In the genomic region with DNA sequence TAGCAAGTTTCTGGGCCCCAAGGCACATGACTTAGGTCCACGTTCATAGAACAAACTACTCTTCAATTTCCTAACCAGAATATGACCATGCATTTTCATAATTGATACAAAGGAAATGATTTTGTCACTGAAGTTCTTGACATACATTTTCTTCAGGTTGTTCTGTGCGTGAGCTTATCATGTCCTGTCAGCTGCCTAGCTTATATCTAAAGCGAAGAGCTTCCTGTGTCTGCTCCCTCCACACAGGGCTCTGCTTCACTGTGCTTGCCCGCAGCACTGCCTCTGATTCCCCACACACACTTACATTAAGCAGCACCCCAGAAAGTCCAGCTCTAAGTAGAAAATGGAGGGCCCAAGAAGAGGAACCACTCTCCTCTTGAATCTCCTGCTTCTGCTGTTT, we compare ENCODE assay signal across 25 mouse cellular contexts.
DNase-seq lines count a peak whose midpoint lies in the region; ATAC-seq lines count a peak whose summit lies in the region.
"Had no signal": no experiment of that assay in that cellular context is flagged by ENCODE, and none has a peak within 500 bp of the region (broad histone marks: within the 10 kb centered on the region; RNA-seq: fewer than 3 reads in every experiment).

No protein-coding gene starts in this region.

- H3K27ac ChIP-seq in liver, embryonic 13.5 days = no peak overlapping the region
- H3K27ac ChIP-seq in liver, embryonic 11.5 days (ENCODE audit: low read depth, low read length) = no peak overlapping the region
- H3K27ac ChIP-seq: embryonic facial prominence, embryonic 15.5 days; forebrain, embryonic 15.5 days; heart, adult 2 months; hindbrain, embryonic 15.5 days; kidney, postnatal 0 days; limb, embryonic 13.5 days; midbrain, embryonic 13.5 days had no signal

- H3K4me1 ChIP-seq in liver, embryonic 13.5 days (replicated peaks) = no peaks in the 10 kb centered on the region
- 0 out of 2 replicates have a peak, but pooled peaks cover 2% of the 10 kb centered on the region for H3K4me1 ChIP-seq in liver, embryonic 11.5 days (replicated peaks; ENCODE audit: control insufficient read depth, insufficient read depth, low read length)
- H3K4me1 ChIP-seq: forebrain, embryonic 15.5 days; hindbrain, embryonic 15.5 days; midbrain, embryonic 13.5 days had no signal

- no peaks in the 10 kb centered on the region for H3K9me3 ChIP-seq in liver, embryonic 13.5 days (replicated peaks)
- no peaks in the 10 kb centered on the region for H3K9me3 ChIP-seq in liver, embryonic 11.5 days (ENCODE audit: control insufficient read depth, low read length)
- H3K9me3 ChIP-seq: embryonic facial prominence, embryonic 15.5 days; forebrain, embryonic 15.5 days; hindbrain, embryonic 15.5 days; limb, embryonic 13.5 days; midbrain, embryonic 13.5 days had no signal

- H3K27me3 ChIP-seq in liver, embryonic 13.5 days = no peaks in the 10 kb centered on the region
- no peaks in the 10 kb centered on the region for H3K27me3 ChIP-seq in liver, embryonic 11.5 days (replicated peaks; ENCODE audit: control insufficient read depth, insufficient read depth, low read length)
- H3K27me3 ChIP-seq: embryonic facial prominence, embryonic 15.5 days; forebrain, embryonic 15.5 days; hindbrain, embryonic 15.5 days; limb, embryonic 13.5 days; midbrain, embryonic 13.5 days; Patski had no signal

- no peak for DNase-seq in liver, embryonic 13.5 days
- no peak for DNase-seq in liver, embryonic 11.5 days (ENCODE audit: low spot score)
- DNase-seq in MEL-GATA-1-ER (ENCODE audit: extremely low read depth, low read depth) = peak; percentile 70
- peak; percentile 56 for DNase-seq in thymus, postnatal 14 days
- no peak for DNase-seq in retina, postnatal 1 day
- no peak for DNase-seq in ovary, postnatal 10 days (ENCODE audit: low spot score)
- DNase-seq: cerebellum, adult 18-20 months; cerebellum, postnatal 14 days; gastrocnemius, postnatal 14 days; heart, adult 2 months; heart, postnatal 4 days; kidney, adult 2 months; lung, adult 18-20 months; lung, postnatal 10 days; right cerebral cortex, postnatal 25 days; spleen, adult 18-20 months had no signal

- 21% methylated on average over 4 of the region's 4 CpGs for WGBS in liver, embryonic 13.5 days (ENCODE audit: insufficient replicate concordance)
- 37% methylated on average over 4 of the region's 4 CpGs for WGBS in liver, embryonic 11.5 days

- H3K4me3 ChIP-seq in liver, embryonic 13.5 days (replicated peaks) = no peak overlapping the region
- no peak overlapping the region for H3K4me3 ChIP-seq in liver, embryonic 11.5 days (ENCODE audit: low read depth, low read length)
- H3K4me3 ChIP-seq: embryonic facial prominence, embryonic 15.5 days; forebrain, embryonic 15.5 days; heart, adult 2 months; hindbrain, embryonic 15.5 days; limb, embryonic 13.5 days; midbrain, embryonic 13.5 days had no signal

- H3K4me2 ChIP-seq in liver, embryonic 13.5 days = no peak overlapping the region
- H3K4me2 ChIP-seq in liver, embryonic 11.5 days = no peak overlapping the region
- H3K4me2 ChIP-seq: embryonic facial prominence, embryonic 15.5 days; forebrain, embryonic 15.5 days; hindbrain, embryonic 15.5 days; limb, embryonic 13.5 days; midbrain, embryonic 13.5 days had no signal

- 0 out of 2 replicates have a peak, but pooled peaks have one; percentile 41 for ATAC-seq in liver, embryonic 13.5 days (ENCODE audit: low read depth)
- ATAC-seq in liver, embryonic 11.5 days (replicated peaks; ENCODE audit: low FRiP score) = no peak
- ATAC-seq in megakaryocyte, adult 5-6 weeks (ENCODE audit: poor library complexity, severe bottlenecking) = peak; percentile 19; the same call in 1 of the 2 replicates
- no peak for ATAC-seq in granulocyte monocyte progenitor cell, adult 5-6 weeks (replicated peaks; ENCODE audit: poor library complexity, severe bottlenecking)
- ATAC-seq: forebrain, embryonic 15.5 days; midbrain, embryonic 13.5 days; Patski had no signal

- no peak overlapping the region for H3K9ac ChIP-seq in liver, embryonic 13.5 days
- H3K9ac ChIP-seq in liver, embryonic 11.5 days (ENCODE audit: low read depth, low read length) = no peak overlapping the region
- H3K9ac ChIP-seq: embryonic facial prominence, embryonic 15.5 days; forebrain, embryonic 15.5 days; hindbrain, embryonic 15.5 days; limb, embryonic 13.5 days; midbrain, embryonic 13.5 days had no signal

- no peaks in the 10 kb centered on the region for H3K36me3 ChIP-seq in liver, embryonic 13.5 days
- no peaks in the 10 kb centered on the region for H3K36me3 ChIP-seq in liver, embryonic 11.5 days (ENCODE audit: control insufficient read depth, insufficient read depth, low read length)
- H3K36me3 ChIP-seq: embryonic facial prominence, embryonic 15.5 days; hindbrain, embryonic 15.5 days; midbrain, embryonic 13.5 days had no signal

Comparison
In these comparisons a context has a peak if more than half of its experiments do, and no peak if none do; other contexts are left out.
1. ATAC-seq: peak in liver, embryonic 13.5 days (single experiment) and megakaryocyte, adult 5-6 weeks (single experiment); none in liver, embryonic 11.5 days (single experiment) and granulocyte monocyte progenitor cell, adult 5-6 weeks (single experiment).
2. DNase-seq: peak in MEL-GATA-1-ER (single experiment) and thymus, postnatal 14 days (single experiment); none in liver, embryonic 13.5 days (single experiment), liver, embryonic 11.5 days (single experiment), retina, postnatal 1 day (single experiment) and ovary, postnatal 10 days (single experiment).